Mouse (Mus musculus) spleen, embryonic (tissue): ENCODE measurements at regions not wholly inside any gene's neighbourhood (a gene's known extent, or its start where the extent isn't known, plus 50 kb on each side); places are given as distances from the start of the nearest gene placed in this dataset.

Experiments
- CTCF ChIA-PET: fragments of 350-600 bp; sonication (Branson Sonifier 250); formaldehyde crosslinking; loops from one replicate; lab custom pipeline; 2022; lab: Charles Lee

- CTCF ChIA-PET: no interaction called here
These were observed 266.9 kb downstream of the Dhx15 start for GRCm38 (mm10) chr5:51923417-51923816.

- CTCF ChIA-PET: no interaction called here
These were observed 267.3 kb downstream of the Dhx15 start for GRCm38 (mm10) chr5:51922973-51923372.

- CTCF ChIA-PET: no interaction called here
These were observed 267.8 kb downstream of the Dhx15 start for GRCm38 (mm10) chr5:51922494-51922893.

GRCm38 (mm10) chr5:51917812-51918448, 272.4 kb downstream of the Dhx15 start:
- CTCF ChIA-PET: no interaction called here

- CTCF ChIA-PET: no interaction called here
These were observed 275.6 kb downstream of the Dhx15 start for GRCm38 (mm10) chr5:51914731-51915130.

GRCm38 (mm10) chr5:51908861-51909260, 281.5 kb downstream of the Dhx15 start:
- CTCF ChIA-PET: no interaction called here

GRCm38 (mm10) chr5:51906315-51907109, 283.8 kb downstream of the Dhx15 start:
- CTCF ChIA-PET: no interaction called here

- CTCF ChIA-PET: no interaction called here
These were observed 296.2 kb downstream of the Dhx15 start for GRCm38 (mm10) chr5:51894159-51894558.

- CTCF ChIA-PET: no interaction called here
These were observed 299.0 kb downstream of the Dhx15 start for GRCm38 (mm10) chr5:51891341-51891740.

- CTCF ChIA-PET: no interaction called here
These were observed 301.9 kb downstream of the Dhx15 start for GRCm38 (mm10) chr5:51888404-51888803.

- CTCF ChIA-PET: no interaction called here
These were observed 307.7 kb downstream of the Dhx15 start for GRCm38 (mm10) chr5:51882594-51882993.

GRCm38 (mm10) chr5:51882173-51882572, 308.1 kb downstream of the Dhx15 start:
- CTCF ChIA-PET: no interaction called here

- CTCF ChIA-PET: no interaction called here
These were observed 309.3 kb upstream of the Ppargc1a start for GRCm38 (mm10) chr5:51876846-51877245.

- CTCF ChIA-PET: no interaction called here
These were observed 306.0 kb upstream of the Ppargc1a start for GRCm38 (mm10) chr5:51873571-51873970.

- CTCF ChIA-PET: no interaction called here
These were observed 304.2 kb upstream of the Ppargc1a start for GRCm38 (mm10) chr5:51871735-51872134.

GRCm38 (mm10) chr5:51868223-51868713, 300.7 kb upstream of the Ppargc1a start:
- CTCF ChIA-PET: no interaction called here

GRCm38 (mm10) chr5:51866002-51866401, 298.5 kb upstream of the Ppargc1a start:
- CTCF ChIA-PET: no interaction called here

GRCm38 (mm10) chr5:51860496-51860895, 293.0 kb upstream of the Ppargc1a start:
- CTCF ChIA-PET: no interaction called here

- CTCF ChIA-PET: interaction anchor here (0.6 kb wide), 1 partner anchor 9 kb away, joined by 3 read pairs; no protein-coding TSS in a partner anchor
These were observed 286.1 kb upstream of the Ppargc1a start for GRCm38 (mm10) chr5:51853456-51854124.

- CTCF ChIA-PET: no interaction called here
These were observed 282.6 kb upstream of the Ppargc1a start for GRCm38 (mm10) chr5:51850091-51850490.

- CTCF ChIA-PET: no interaction called here
These were observed 281.7 kb upstream of the Ppargc1a start for GRCm38 (mm10) chr5:51849236-51849635.

- CTCF ChIA-PET: no interaction called here
These were observed 274.7 kb upstream of the Ppargc1a start for GRCm38 (mm10) chr5:51842189-51842588.
